Mouse (Mus musculus) embryonic fibroblast, embryonic 13.5 days (primary cell): Measurements from ENCODE around the gene Cyp2a12. TPM values are rescaled to one million over a fixed set of nuclear protein-coding genes. Genes with fewer than 3 reads are reported as not detected.
"Not testable (repeated sequence)": the region's sequence is repeated elsewhere in the genome, so short reads cannot be mapped to it uniquely, and the experiment has no call there.

Source experiments
- H3K27ac ChIP-seq: 2 replicates; pipeline ENCODE4 v1.5.1; 2012; ENCODE audit warnings: low read length, control low read depth, inconsistent platforms; ENCODE audit not compliant: insufficient read depth
- H3K4me1 ChIP-seq: 2 replicates; pipeline ENCODE4 v1.6.1; 2011; ENCODE audit warnings: low read length; ENCODE audit not compliant: control insufficient read depth, insufficient read depth
- H3K4me3 ChIP-seq: 2 replicates; pipeline ENCODE4 v1.5.1; 2011; ENCODE audit warnings: mild to moderate bottlenecking, control low read depth, low read length; ENCODE audit not compliant: insufficient read depth
- CTCF ChIP-seq: IDR thresholded peaks from 2 replicates; pipeline ENCODE4 v1.5.1; 2011; ENCODE audit warnings: mild to moderate bottlenecking, control low read depth, low read length, moderate library complexity, borderline replicate concordance; ENCODE audit not compliant: insufficient read depth
- POLR2A ChIP-seq: IDR thresholded peaks from 2 replicates; pipeline ENCODE4 v1.6.1; 2011; ENCODE audit warnings: low read depth, mild to moderate bottlenecking, control low read depth, low read length, moderate library complexity
- polyA plus RNA-seq: library from polyadenylated mRNA; stranded (reverse); fragments of >200 nt; gene quantifications from 2 replicates; pipeline ENCODE4 v1.2.4, GENCODE M21; 2011; ENCODE audit warnings: low read depth; ENCODE audit not compliant: missing spikeins, insufficient read length

Gene Cyp2a12
- polyA plus RNA-seq, result not detected in 2 replicates

GRCm38 (mm10) chr7:27028789-27029188 lies at the start of gene Cyp2a12:
Cyp2a12 (plus strand) TSS chr7:27029081.
- Histone ChIP-seq H3K4me3 (no peak within 1 kb of the TSS), H3K4me1 (no peaks in the 10 kb centered on the region), H3K27ac (no peak within 1 kb of the TSS)
- no peak for TF ChIP-seq CTCF
- no peak for TF ChIP-seq POLR2A

- not testable (repeated sequence) for H3K4me3 ChIP-seq, H3K27ac ChIP-seq, H3K4me1 ChIP-seq
Measured at GRCm38 (mm10) chr7:26981464-26981863, 47.4 kb upstream of the Cyp2a12 start.

- H3K4me3 ChIP-seq, H3K27ac ChIP-seq, H3K4me1 ChIP-seq: not testable (repeated sequence)
Measured at GRCm38 (mm10) chr7:26981937-26982336, 46.9 kb upstream of the Cyp2a12 start.

- H3K4me1 ChIP-seq, result no peaks in the 10 kb centered on the region
- no peak overlapping the region for H3K27ac ChIP-seq
- TF ChIP-seq POLR2A (no peak), CTCF (no peak)
- no peak overlapping the region for H3K4me3 ChIP-seq
Measured at GRCm38 (mm10) chr7:26982551-26982950, 46.3 kb upstream of the Cyp2a12 start.

GRCm38 (mm10) chr7:26983151-26983550 lies 45.7 kb upstream of the Cyp2a12 start:
- H3K4me3 ChIP-seq, H3K4me1 ChIP-seq, H3K27ac ChIP-seq: not testable (repeated sequence)

- not testable (repeated sequence) for H3K4me3 ChIP-seq, H3K4me1 ChIP-seq, H3K27ac ChIP-seq
Measured at GRCm38 (mm10) chr7:27026581-27026980, 2.3 kb upstream of the Cyp2a12 start.

- not testable (repeated sequence) for H3K4me1 ChIP-seq, H3K4me3 ChIP-seq, H3K27ac ChIP-seq
Measured at GRCm38 (mm10) chr7:27048886-27049285, 20.0 kb downstream of the Cyp2a12 start.

- not testable (repeated sequence) for H3K27ac ChIP-seq, H3K4me1 ChIP-seq, H3K4me3 ChIP-seq
Measured at GRCm38 (mm10) chr7:27059333-27059732, 30.5 kb downstream of the Cyp2a12 start.

GRCm38 (mm10) chr7:27059896-27060295 lies 31.0 kb downstream of the Cyp2a12 start:
- not testable (repeated sequence) for H3K27ac ChIP-seq, H3K4me1 ChIP-seq, H3K4me3 ChIP-seq

GRCm38 (mm10) chr7:27078641-27079040 lies 49.8 kb downstream of the Cyp2a12 start:
- Histone ChIP-seq H3K27ac (no peak overlapping the region), H3K4me3 (no peak overlapping the region), H3K4me1 (no peaks in the 10 kb centered on the region)
- TF ChIP-seq CTCF (no peak), POLR2A (no peak)

GRCm38 (mm10) chr7:27081625-27082024 lies 52.7 kb downstream of the Cyp2a12 start:
- no peak for TF ChIP-seq CTCF
- TF ChIP-seq POLR2A, result no peak
- Histone ChIP-seq H3K27ac (no peak overlapping the region), H3K4me1 (no peaks in the 10 kb centered on the region), H3K4me3 (no peak overlapping the region)

Other genes starting within 250 kb of the Cyp2a12 start
- gene Cyp2g1, start 220.2 kb upstream of the Cyp2a12 start, polyA plus RNA-seq, result not detected in 2 replicates
- gene Cyp2a5, start 193.8 kb upstream of the Cyp2a12 start, polyA plus RNA-seq, result not detected in 2 replicates
- not detected in 2 replicates for gene Cyp2a22, start 89.7 kb upstream of the Cyp2a12 start, polyA plus RNA-seq
- 0.30 TPM in 1 of 2 replicates, not detected in the other for gene Cyp2f2, start 90.8 kb downstream of the Cyp2a12 start, polyA plus RNA-seq
- not detected in 2 replicates for gene Cyp2t4, start 124.6 kb downstream of the Cyp2a12 start, polyA plus RNA-seq
- gene Egln2, start 137.7 kb downstream of the Cyp2a12 start, polyA plus RNA-seq, result 26.8 and 30.5 TPM in 2 replicates
- 39.9 and 50.0 TPM in 2 replicates for gene Rab4b, start 149.8 kb downstream of the Cyp2a12 start, polyA plus RNA-seq
- not detected in 2 replicates for gene Gm21983, start 152.0 kb downstream of the Cyp2a12 start, polyA plus RNA-seq
- not detected in 2 replicates for gene Mia, start 152.1 kb downstream of the Cyp2a12 start, polyA plus RNA-seq
- 7.3 and 7.7 TPM in 2 replicates for gene BC024978, start 166.7 kb downstream of the Cyp2a12 start, polyA plus RNA-seq
- gene Snrpa, start 167.2 kb downstream of the Cyp2a12 start, polyA plus RNA-seq, result 117 and 153 TPM in 2 replicates
- gene Itpkc, start 199.6 kb downstream of the Cyp2a12 start, polyA plus RNA-seq, result 8.3 and 8.7 TPM in 2 replicates
- gene Coq8b, start 203.9 kb downstream of the Cyp2a12 start, polyA plus RNA-seq, result 19.4 and 21.6 TPM in 2 replicates
- gene Numbl, start 229.4 kb downstream of the Cyp2a12 start, polyA plus RNA-seq, result 47.6 and 51.7 TPM in 2 replicates